Mouse (Mus musculus): ENCODE results near the gene Cript.

The Cript gene

DNA sequence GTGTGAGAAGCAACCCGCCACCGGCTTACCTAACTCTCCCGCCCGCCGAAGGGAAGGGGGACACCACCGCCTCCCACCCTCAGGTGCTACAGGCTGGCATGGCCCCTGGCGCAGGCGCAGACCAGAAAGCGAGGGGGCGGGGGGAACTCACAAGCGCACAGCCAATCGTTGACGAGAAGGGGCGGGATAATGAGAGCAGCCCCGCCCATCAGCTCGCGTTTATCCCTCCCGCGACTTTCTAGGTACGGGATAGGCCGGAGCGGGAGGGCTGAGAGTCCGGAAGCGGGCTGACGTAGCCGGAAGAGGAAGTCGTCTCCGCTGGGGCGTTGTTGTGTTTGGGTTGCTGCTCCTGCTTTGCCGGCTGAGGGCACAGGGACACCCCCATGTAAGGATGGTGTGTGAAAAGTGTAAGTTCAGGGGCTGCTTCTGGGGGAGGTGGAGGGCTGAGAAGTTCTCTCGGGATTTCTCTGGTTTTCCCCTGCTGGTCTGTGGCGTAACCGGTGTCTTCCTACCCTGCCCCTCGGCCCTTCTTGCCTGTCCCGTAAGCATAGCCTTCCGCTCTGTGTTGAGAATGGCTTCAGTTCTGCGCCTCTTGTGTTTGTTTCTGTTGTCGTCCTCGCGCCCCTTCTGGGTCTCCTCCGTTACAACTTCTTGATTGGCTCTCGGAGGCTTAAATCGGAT is at the start of gene Cript, which contains the start of gene Pigf:
Gene Cript, plus strand, starts transcription at position 282 of the 681 bp plus-strand sequence.
Gene Pigf, minus strand, starts transcription at position 138 of the 681 bp plus-strand sequence.
- peak; percentile 98 for DNase-seq

DNA sequence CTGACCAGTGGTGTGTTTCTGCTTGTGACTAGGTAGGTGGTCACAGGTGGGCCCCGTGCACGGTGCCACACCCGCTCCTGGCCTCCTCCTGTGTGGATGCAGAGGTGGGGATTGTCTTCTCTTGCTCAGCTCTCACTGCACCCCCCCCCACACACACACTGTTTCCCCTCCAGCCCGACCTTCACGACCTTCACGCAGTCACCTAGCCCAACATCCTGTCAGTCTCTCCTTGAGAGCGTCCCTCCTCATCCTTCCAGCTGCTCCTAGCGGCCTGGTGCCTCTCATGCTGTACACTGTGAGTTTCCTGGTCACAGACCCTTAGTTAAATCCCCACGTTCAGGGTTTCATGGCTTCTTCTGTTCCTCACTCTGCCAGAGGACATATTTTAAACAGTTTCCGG is 49.0 kb upstream of the Cript start:
- DNase-seq, result no peak

DNA sequence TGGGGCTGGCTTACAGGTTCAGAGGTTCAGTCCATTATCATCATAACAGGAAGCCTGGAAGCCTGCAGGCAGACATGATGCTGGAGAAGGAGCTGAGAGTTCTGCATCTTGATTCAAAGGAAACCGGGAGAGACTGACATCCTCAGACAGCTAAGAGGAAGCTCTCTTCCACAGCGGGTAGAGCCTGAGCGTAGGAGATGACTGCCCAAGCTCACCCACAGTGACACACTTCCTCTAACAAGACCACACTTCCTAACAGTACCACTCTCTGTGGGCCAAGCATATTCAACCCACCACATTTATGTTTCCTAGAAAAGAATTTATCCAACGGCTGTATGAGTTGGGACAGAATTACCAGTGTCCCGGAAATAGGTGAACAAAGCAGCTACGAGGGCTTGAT is 46.9 kb upstream of the Cript start:
- no peak for DNase-seq

DNA sequence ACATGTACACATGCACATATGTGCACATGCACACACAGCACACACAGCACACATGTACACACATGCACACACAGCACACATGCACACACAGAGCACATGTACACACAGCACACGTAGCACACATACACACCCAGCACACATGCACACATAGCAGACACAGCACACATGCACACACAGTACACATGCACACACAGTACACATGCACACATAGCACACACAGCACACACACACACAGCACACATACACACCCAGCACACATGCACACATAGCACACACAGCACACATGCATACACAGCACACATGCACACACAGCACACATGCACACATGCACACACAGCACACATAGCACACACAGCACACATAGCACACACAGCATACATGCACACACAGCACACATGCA is 44.1 kb upstream of the Cript start:
- no peak for DNase-seq

DNA sequence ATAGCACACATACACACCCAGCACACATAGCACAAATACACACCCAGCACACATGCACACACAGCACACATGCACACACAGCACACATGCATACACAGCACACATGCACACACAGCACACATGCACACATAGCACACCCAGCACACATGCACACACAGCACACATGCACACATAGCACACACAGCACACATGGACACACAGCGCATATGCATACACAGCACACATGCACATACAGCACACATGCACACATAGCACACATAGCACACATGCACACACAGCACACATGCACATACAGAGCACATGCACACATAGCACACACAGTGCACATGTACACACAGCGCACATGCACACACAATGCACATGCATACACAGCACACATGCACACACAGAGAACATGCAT is 43.6 kb upstream of the Cript start:
- DNase-seq, result no peak

DNA sequence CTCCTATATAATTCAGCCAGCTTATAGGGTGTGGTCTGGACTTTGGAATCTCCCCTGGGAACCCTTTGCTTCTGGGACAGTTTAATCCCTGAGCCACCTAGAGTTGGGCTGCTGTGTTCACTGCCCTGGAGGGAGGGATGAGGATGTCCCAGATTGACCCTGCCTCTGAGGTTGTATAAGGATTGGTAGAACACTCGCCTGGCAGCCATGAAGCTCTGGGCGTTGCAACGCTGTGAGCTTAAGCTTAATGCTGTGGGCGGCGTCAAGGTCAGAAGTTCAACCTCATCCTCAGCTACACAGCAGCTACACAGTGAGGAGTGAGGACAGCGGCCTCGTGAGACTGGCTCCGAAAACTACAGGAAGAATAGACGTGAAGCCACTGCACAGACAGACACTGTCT is 42.9 kb upstream of the Cript start:
- peak; percentile 61 for DNase-seq

- DNase-seq, result peak; percentile 34
These were observed 38.8 kb upstream of the Cript start for GRCm38 (mm10) chr17:86986449-86987138.

GRCm38 (mm10) chr17:86988161-86988560 is 37.2 kb upstream of the Cript start:
- no peak for DNase-seq

GRCm38 (mm10) chr17:86988601-86989184 is 36.7 kb upstream of the Cript start:
- DNase-seq, result no peak

GRCm38 (mm10) chr17:86991306-86991705 is 34.0 kb upstream of the Cript start:
- DNase-seq, result no peak

- no peak for DNase-seq
These were observed 28.0 kb upstream of the Cript start for GRCm38 (mm10) chr17:86997323-86997722.

DNA sequence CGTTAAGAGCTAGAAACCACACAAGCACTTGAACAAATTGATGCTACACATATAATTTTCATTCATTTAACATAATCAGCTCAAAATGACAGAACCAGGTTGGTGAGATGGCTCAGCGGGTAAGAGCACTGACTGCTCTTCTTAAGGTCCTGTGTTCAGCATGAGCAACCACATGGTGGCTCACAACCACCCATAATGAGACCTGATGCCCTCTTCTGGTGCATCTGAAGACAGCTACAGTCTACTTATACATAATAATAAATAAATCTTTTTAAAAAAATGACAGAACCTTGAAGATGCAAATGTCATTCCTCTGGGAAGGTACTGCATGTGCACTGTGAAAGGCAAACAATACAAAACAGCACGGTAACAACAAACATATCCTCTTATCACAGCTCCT is 16.4 kb upstream of the Cript start:
- DNase-seq, result no peak

GRCm38 (mm10) chr17:87011301-87012019 is 13.9 kb upstream of the Cript start:
- DNase-seq, result no peak

GRCm38 (mm10) chr17:87019692-87020091 is 5.7 kb upstream of the Cript start:
- no peak for DNase-seq

- no peak for DNase-seq
These were observed 683 bp upstream of the Cript start for GRCm38 (mm10) chr17:87024491-87025242.

DNA sequence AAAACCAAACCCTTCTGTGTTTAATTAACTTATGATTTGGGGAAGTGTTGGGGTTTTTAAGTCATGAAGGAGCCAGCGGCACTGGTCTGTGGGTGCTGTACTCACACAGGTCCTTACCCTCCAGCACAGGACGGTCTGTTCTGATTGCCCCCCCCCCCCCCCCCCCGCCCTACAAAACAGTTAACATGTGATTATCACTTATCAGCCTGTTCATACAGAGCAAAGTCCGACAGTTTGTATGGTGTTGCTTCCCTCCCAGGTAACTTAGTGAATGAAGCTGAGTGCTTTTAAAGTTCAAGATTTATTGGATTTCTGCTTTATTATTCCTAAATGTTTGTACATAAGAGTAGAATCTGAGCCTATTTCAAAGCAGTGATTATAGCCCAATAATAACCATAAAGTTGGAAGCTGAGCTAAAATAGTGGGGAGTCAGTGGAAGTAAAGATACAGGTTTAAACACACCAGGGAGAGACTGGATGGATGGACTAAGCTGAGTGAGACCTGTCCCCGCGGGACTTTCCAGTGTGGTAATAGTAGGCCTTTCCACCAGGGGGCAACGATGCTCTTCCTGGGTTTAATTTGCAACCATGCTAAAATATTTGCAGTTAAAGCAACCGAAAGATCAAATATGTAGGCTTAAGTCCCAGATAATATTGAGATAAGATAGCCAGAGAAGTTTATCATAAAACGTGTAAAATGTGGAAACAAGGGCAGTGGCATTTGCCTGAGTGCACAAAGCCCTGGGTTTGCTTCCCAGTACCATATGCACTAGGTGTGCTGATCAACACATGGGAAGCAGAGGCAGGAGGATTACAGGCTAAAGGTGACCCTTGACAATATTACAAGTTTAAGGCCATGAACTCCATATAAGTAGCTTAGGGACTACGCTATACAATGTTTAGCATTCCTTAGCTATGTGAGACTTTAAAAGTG is 11.1 kb downstream of the Cript start:
- DNase-seq, result no peak

GRCm38 (mm10) chr17:87038496-87038895 is 13.1 kb downstream of the Cript start:
- no peak for DNase-seq

- no peak for DNase-seq
These were observed 16.4 kb downstream of the Cript start for GRCm38 (mm10) chr17:87041739-87042138.

GRCm38 (mm10) chr17:87044364-87044763 is 19.0 kb downstream of the Cript start:
- peak; percentile 86 for DNase-seq

GRCm38 (mm10) chr17:87044796-87045195 is 19.4 kb downstream of the Cript start:
- DNase-seq, result no peak

GRCm38 (mm10) chr17:87049696-87050095 is 24.3 kb downstream of the Cript start:
- no peak for DNase-seq

All from kidney, adult 11 months (tissue).